Mouse (Mus musculus) spleen, postnatal 10 days (tissue): ENCODE measurements around the gene Daw1.

Source experiments
- DNase-seq, 2 experiments: peaks; one replicate each; pipeline ENCODE4 v3.0.0; 2021 to 2022; ENCODE audit warnings: low spot score in 2 of 2

Gene Daw1

GRCm38 (mm10) chr1:83159603-83160002, at the start of gene Daw1:
TSS of gene Daw1 (plus strand) at chr1:83159752.
- peak in 1 of 2 experiments; percentile 13 for DNase-seq

- DNase-seq, result no peak
Observed at GRCm38 (mm10) chr1:83110992-83111391, 48.6 kb upstream of the Daw1 start.

- no peak for DNase-seq
Observed at GRCm38 (mm10) chr1:83111726-83112125, 47.8 kb upstream of the Daw1 start.

- no peak for DNase-seq
Observed at GRCm38 (mm10) chr1:83116447-83117137, 43.0 kb upstream of the Daw1 start, which contains the start of gene Ccl20. TSS of gene Ccl20 (plus strand) at chr1:83116766.

DNA sequence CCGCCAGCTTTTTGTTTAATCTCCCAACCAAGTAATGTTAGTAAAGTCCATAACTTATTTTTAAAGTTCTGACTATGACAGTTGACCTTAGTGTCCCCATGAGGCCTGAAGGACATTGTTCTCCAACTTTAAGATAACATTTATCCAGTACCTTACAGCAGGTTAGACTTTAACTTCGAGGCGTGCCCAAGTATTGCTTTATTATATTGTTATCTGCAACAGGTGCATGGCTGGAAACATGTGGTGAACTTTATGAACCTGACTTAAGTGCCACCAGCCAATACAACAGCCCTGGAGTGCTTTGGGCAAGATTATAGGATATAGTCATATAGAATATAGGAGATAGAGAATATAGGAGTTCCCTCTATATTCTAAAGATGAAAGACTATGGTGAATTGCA, 42.3 kb upstream of the Daw1 start:
- DNase-seq, result no peak

- DNase-seq, result no peak
Observed at GRCm38 (mm10) chr1:83117661-83118060, 41.9 kb upstream of the Daw1 start.

DNA sequence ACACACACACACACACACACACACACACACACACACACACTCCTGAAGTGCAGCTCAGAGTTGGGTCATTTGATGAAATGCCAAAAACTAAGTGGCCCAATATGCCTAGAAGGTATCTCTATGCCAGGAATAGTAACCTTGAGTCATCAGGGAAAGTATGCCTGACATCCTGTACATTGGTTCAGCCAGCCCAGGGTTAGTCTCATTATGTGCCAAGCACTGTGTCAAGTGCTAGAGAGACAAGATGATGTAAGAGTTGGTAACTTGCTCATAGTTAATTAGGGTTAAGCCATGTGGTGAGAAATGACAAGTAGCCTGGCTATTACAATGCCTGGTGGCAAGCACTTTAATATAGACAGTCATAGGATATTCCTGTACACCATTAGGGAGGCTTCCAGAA, 39.6 kb upstream of the Daw1 start:
- no peak for DNase-seq

- no peak for DNase-seq
Observed at GRCm38 (mm10) chr1:83120312-83120711, 39.2 kb upstream of the Daw1 start.

GRCm38 (mm10) chr1:83123201-83123600, 36.4 kb upstream of the Daw1 start:
- no peak for DNase-seq

DNA sequence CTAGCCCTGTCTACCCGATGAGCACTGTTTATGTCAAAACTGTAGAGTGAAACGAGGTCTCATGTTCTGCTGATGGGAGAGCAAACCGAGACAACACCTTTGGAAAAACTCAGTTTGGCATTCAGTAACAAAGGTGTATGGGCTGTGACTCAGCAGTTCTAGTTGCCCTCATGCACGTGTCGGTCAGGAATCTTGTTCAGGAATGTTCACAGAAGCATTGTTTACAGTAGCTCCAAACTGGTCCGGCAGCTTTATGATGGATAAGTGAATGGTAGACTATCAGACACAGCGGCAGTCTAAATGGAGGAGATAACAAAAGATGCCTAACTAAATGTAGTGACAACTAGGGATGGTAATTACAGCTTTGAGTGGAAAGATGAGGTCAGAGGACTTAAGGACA, 23.7 kb upstream of the Daw1 start:
- DNase-seq, result no peak

DNA sequence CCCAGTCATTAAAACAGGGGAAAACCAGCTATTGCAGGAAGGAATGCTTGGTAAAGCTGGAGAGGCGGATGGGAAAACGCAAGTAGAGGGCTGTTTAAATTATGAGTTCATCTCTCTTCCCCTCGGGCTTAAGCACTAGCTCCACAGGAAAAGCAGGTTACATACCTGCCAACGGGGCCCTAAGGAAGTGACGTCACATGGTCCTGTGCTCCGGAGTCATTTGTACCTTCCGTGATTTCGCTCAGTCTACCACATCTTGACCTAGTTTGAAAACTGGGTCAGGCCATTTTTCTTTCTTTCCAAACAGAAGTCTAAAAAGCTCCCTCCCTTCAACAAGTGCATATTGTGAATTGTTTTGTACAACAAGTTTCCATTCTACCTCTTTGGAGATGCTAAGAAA, 21.7 kb upstream of the Daw1 start:
- no peak for DNase-seq

- DNase-seq, result no peak
Observed at GRCm38 (mm10) chr1:83138721-83139120, 20.8 kb upstream of the Daw1 start.

DNA sequence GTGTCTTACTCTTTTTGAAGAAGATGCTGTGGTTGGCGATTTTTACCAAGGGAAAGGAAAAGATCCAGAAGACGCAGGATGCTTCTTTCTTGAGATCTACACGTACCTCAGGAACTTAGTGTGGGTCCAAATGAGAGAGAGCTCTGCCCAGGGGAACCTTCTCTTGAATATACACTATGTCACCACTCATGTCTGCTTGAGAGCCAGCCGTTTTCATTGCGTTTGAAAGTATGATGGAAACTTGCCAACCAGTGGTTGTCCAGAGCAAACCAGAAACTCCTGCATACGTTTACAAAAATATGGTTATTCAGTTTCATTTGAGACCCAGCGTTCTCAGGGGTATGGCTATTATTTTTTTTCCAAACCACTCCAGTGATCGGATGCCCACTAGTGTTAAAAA, 18.0 kb upstream of the Daw1 start:
- DNase-seq, result no peak

- no peak for DNase-seq
Observed at GRCm38 (mm10) chr1:83142055-83142454, 17.5 kb upstream of the Daw1 start.

- no peak for DNase-seq
Observed at GRCm38 (mm10) chr1:83146547-83146946, 13.0 kb upstream of the Daw1 start.

- DNase-seq, result no peak
Observed at GRCm38 (mm10) chr1:83150227-83150626, 9.3 kb upstream of the Daw1 start.

DNA sequence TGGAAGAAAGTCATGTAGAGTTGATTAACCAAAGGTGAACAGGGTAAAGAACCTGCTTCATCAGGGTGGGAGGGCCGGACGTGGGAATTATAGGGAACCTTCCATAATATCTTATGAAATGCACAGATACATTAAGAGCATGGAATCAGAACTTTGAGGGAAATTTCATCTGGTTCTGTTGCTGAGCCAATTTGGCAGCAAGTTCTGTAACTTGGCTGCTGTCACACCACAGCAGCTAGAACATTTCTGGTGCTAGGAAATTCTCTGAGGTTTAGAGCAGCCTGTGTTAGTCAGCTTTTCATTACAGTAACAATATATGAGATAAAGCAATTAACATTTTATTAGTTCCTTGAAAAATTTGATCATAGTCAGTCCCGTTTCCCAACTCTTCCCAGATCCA, 6.6 kb upstream of the Daw1 start:
- DNase-seq, result no peak

GRCm38 (mm10) chr1:83156876-83157275, 2.7 kb upstream of the Daw1 start:
- DNase-seq, result no peak

- no peak for DNase-seq
Observed at GRCm38 (mm10) chr1:83161658-83162057, 2.1 kb downstream of the Daw1 start.

- no peak for DNase-seq
Observed at GRCm38 (mm10) chr1:83164027-83164426, 4.5 kb downstream of the Daw1 start.

GRCm38 (mm10) chr1:83169158-83169557, 9.6 kb downstream of the Daw1 start:
- no peak for DNase-seq

- no peak for DNase-seq
Observed at GRCm38 (mm10) chr1:83175985-83176384, 16.4 kb downstream of the Daw1 start.

DNA sequence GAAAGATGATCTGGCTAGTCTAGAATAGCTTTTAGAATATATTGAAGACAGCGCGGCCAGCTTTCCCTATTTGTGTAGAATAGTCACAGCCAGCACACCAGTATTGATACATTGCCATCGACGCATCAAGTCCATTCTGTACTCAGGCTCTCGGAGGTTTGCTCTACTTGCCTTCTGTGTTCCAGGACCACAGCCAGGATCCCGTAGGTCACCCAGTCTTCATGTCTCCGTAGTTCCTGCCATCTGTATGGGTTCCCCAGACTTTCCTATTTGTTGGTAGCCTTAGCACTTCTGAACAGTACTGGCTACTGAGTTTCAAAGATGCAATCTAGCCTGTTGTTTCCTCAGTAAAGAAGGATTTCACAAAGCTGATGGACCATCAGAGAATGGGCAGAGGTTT, 20.0 kb downstream of the Daw1 start:
- DNase-seq, result no peak

- DNase-seq, result no peak
Observed at GRCm38 (mm10) chr1:83181418-83181817, 21.9 kb downstream of the Daw1 start.
